Mouse (Mus musculus) brain, embryonic 18.5 days (tissue): ENCODE measurements around the gene Paxx.

ENCODE experiments used
- DNase-seq: peaks from one replicate; pipeline ENCODE4 v3.0.0-alpha.2; 2012; ENCODE audit warnings: low read depth, low spot score

Paxx gene

GRCm38 (mm10) chr2:25482969-25483368 is 22.1 kb upstream of the Paxx start:
- no peak for DNase-seq

- no peak for DNase-seq
These were observed 19.6 kb upstream of the Paxx start for GRCm38 (mm10) chr2:25480541-25480940.

- DNase-seq: no peak
These were observed 18.8 kb upstream of the Paxx start for GRCm38 (mm10) chr2:25479551-25480311.

- no peak for DNase-seq
These were observed 17.2 kb upstream of the Paxx start for GRCm38 (mm10) chr2:25477967-25478675.

- DNase-seq: no peak
These were observed 16.6 kb upstream of the Paxx start for GRCm38 (mm10) chr2:25477541-25477940.

GRCm38 (mm10) chr2:25472550-25472949 is 11.7 kb upstream of the Paxx start:
- DNase-seq: no peak

- DNase-seq: no peak
These were observed 9.1 kb upstream of the Paxx start, which contains the start of gene Ptgds for GRCm38 (mm10) chr2:25469969-25470368. Gene Ptgds (minus strand): TSS chr2:25470046.

GRCm38 (mm10) chr2:25468962-25469915 is 8.3 kb upstream of the Paxx start:
- no peak for DNase-seq

GRCm38 (mm10) chr2:25467606-25468303 is 6.9 kb upstream of the Paxx start:
- DNase-seq: no peak

GRCm38 (mm10) chr2:25465816-25466635 is 5.1 kb upstream of the Paxx start:
- DNase-seq: no peak

- DNase-seq: no peak
These were observed 4.4 kb upstream of the Paxx start for GRCm38 (mm10) chr2:25465256-25465655.

- DNase-seq: no peak
These were observed 2.7 kb upstream of the Paxx start for GRCm38 (mm10) chr2:25463630-25464029.

GRCm38 (mm10) chr2:25461407-25461806 is 513 bp upstream of the Paxx start:
- no peak for DNase-seq

- DNase-seq: no peak
These were observed 759 bp downstream of the Paxx start for GRCm38 (mm10) chr2:25460135-25460534.

- no peak for DNase-seq
These were observed 2.0 kb downstream of the Paxx start for GRCm38 (mm10) chr2:25458911-25459310.

GRCm38 (mm10) chr2:25457022-25457896 is 3.6 kb downstream of the Paxx start:
- no peak for DNase-seq

- DNase-seq: no peak
These were observed 4.5 kb downstream of the Paxx start, which contains the start of gene Clic3 for GRCm38 (mm10) chr2:25456205-25456953. Gene Clic3 (plus strand): TSS chr2:25456838.

GRCm38 (mm10) chr2:25452951-25453350 is 7.9 kb downstream of the Paxx start:
- DNase-seq: no peak
